Mouse (Mus musculus): ENCODE measurements around the gene Pan2. TPM values are rescaled to one million over a fixed set of nuclear protein-coding genes. Genes with fewer than 3 reads are reported as not detected.
A peak's percentile ranks its signal among the peaks of the same experiment; 100 is the strongest.

Pan2 gene
- 1 to 10 TPM; 6.5 to 6.9 TPM for total RNA-seq (2021)
- polyA plus RNA-seq (2012; rRNA removed), result 15.2 and 19.8 TPM in 2 replicates
- long read RNA-seq, full-length matches to known transcripts, result 4 of 8 reads
- long read RNA-seq, partial matches to known transcripts, result 3 of 8 reads
- long read RNA-seq, other reads (novel, unspliced or antisense), result 1 of 8 reads

GRCm38 (mm10) chr10:128303126-128304021 is at the start of gene Pan2:
Gene Pan2, plus strand, starts transcription at chr10:128303335.
- Histone ChIP-seq H3K4me3 (peak within 1 kb of the TSS; percentile 88), H3K27me3 (ENCODE audit: control insufficient read depth, insufficient read depth, low read length) (no peaks in the 10 kb centered on the region), H3K4me1 (ENCODE audit: control insufficient read depth, insufficient read depth, low read length) (peaks cover 6% of the 10 kb centered on the region), H3K79me2 (replicated peaks; ENCODE audit: control insufficient read depth, insufficient read depth, low read length) (no peaks in the 10 kb centered on the region), H3K9ac (ENCODE audit: low read depth, low read length) (peak within 1 kb of the TSS; percentile 75), H3K27ac (peak within 1 kb of the TSS; percentile 100), H3K36me3 (ENCODE audit: control insufficient read depth, insufficient read depth, low read length) (0 out of 2 replicates have a peak, but pooled peaks cover 2% of the 10 kb centered on the region)
- under 1% methylated on average over 37 of the region's 37 CpGs for WGBS
- TF ChIP-seq CTCF (IDR thresholded peaks at IDR 0.05) (no peak), EP300 (IDR thresholded peaks at IDR 0.05; ENCODE audit: insufficient read depth, low read depth, low read length) (peak; percentile 41; the same call in 1 of the 2 replicates), POLR2A (IDR thresholded peaks at IDR 0.05; ENCODE audit: insufficient read depth, low read depth, low read length) (peak; percentile 74)
- intact Hi-C loops (cut with DNase I), result loop anchor here (5.0 kb wide), 1 partner anchor 324 kb away; the partner anchor contains the start of gene Rps26
- DNase-seq, result peak; percentile 100

- 82% methylated on average over 4 of the region's 4 CpGs for WGBS
- Histone ChIP-seq H3K9ac (ENCODE audit: low read depth, low read length) (no peak within 1 kb of the TSS), H3K27ac (no peak within 1 kb of the TSS), H3K27me3 (ENCODE audit: control insufficient read depth, insufficient read depth, low read length) (no peaks in the 10 kb centered on the region), H3K4me1 (ENCODE audit: control insufficient read depth, insufficient read depth, low read length) (no peaks in the 10 kb centered on the region), H3K36me3 (ENCODE audit: control insufficient read depth, insufficient read depth, low read length) (no peaks in the 10 kb centered on the region), H3K4me3 (no peak within 1 kb of the TSS), H3K79me2 (replicated peaks; ENCODE audit: control insufficient read depth, insufficient read depth, low read length) (no peaks in the 10 kb centered on the region)
- TF ChIP-seq EP300 (IDR thresholded peaks at IDR 0.05; ENCODE audit: insufficient read depth, low read depth, low read length) (no peak), POLR2A (IDR thresholded peaks at IDR 0.05; ENCODE audit: insufficient read depth, low read depth, low read length) (no peak), CTCF (IDR thresholded peaks at IDR 0.05) (no peak)
- intact Hi-C loops (cut with DNase I), result no loop called here
- no peak for DNase-seq
These were observed 49.4 kb upstream of the Pan2 start, which contains the start of gene Apon for GRCm38 (mm10) chr10:128253677-128254255. Gene Apon, plus strand, starts transcription at chr10:128254096.

- Histone ChIP-seq H3K27ac (no peak overlapping the region), H3K4me3 (no peak overlapping the region), H3K27me3 (ENCODE audit: control insufficient read depth, insufficient read depth, low read length) (no peaks in the 10 kb centered on the region), H3K9ac (ENCODE audit: low read depth, low read length) (no peak overlapping the region), H3K4me1 (ENCODE audit: control insufficient read depth, insufficient read depth, low read length) (no peaks in the 10 kb centered on the region), H3K79me2 (replicated peaks; ENCODE audit: control insufficient read depth, insufficient read depth, low read length) (no peaks in the 10 kb centered on the region), H3K36me3 (ENCODE audit: control insufficient read depth, insufficient read depth, low read length) (no peaks in the 10 kb centered on the region)
- no peak for DNase-seq
- TF ChIP-seq POLR2A (IDR thresholded peaks at IDR 0.05; ENCODE audit: insufficient read depth, low read depth, low read length) (no peak), EP300 (IDR thresholded peaks at IDR 0.05; ENCODE audit: insufficient read depth, low read depth, low read length) (no peak), CTCF (IDR thresholded peaks at IDR 0.05) (no peak)
- intact Hi-C loops (cut with DNase I), result no loop called here
- 82% methylated on average over 8 of the region's 8 CpGs for WGBS
These were observed 47.2 kb upstream of the Pan2 start for GRCm38 (mm10) chr10:128255925-128256324.

DNA sequence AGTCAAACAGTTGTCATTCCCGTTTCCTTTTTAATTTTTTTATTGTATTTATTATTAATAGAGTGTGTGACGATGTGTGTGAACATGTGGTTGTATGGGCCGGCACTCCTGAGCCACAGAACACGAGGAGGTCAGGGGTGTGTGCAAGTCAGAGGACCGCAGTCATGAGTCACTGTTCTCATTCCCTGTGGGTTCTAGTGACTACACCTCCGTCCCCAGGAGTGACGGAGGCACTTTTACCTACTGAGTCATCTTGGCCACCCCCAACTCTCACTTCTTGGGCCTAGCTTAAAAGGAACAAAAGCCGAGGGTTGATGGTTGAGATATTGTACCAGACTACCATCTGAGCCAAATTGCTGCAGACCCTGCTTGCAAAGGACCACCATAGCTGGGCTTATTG is 46.8 kb upstream of the Pan2 start:
- H3K36me3 ChIP-seq (ENCODE audit: control insufficient read depth, insufficient read depth, low read length), result no peaks in the 10 kb centered on the region
- intact Hi-C loops (cut with DNase I), result no loop called here
- H3K4me3 ChIP-seq, result no peak overlapping the region
- DNase-seq, result no peak
- no peaks in the 10 kb centered on the region for H3K4me1 ChIP-seq (ENCODE audit: control insufficient read depth, insufficient read depth, low read length)
- no peak for TF ChIP-seq POLR2A (IDR thresholded peaks at IDR 0.05; ENCODE audit: insufficient read depth, low read depth, low read length)
- no peak for TF ChIP-seq EP300 (IDR thresholded peaks at IDR 0.05; ENCODE audit: insufficient read depth, low read depth, low read length)
- 88% methylated on average over 8 of the region's 8 CpGs for WGBS
- no peak overlapping the region for H3K9ac ChIP-seq (ENCODE audit: low read depth, low read length)
- no peaks in the 10 kb centered on the region for H3K27me3 ChIP-seq (ENCODE audit: control insufficient read depth, insufficient read depth, low read length)
- no peaks in the 10 kb centered on the region for H3K79me2 ChIP-seq (replicated peaks; ENCODE audit: control insufficient read depth, insufficient read depth, low read length)
- H3K27ac ChIP-seq, result no peak overlapping the region

DNA sequence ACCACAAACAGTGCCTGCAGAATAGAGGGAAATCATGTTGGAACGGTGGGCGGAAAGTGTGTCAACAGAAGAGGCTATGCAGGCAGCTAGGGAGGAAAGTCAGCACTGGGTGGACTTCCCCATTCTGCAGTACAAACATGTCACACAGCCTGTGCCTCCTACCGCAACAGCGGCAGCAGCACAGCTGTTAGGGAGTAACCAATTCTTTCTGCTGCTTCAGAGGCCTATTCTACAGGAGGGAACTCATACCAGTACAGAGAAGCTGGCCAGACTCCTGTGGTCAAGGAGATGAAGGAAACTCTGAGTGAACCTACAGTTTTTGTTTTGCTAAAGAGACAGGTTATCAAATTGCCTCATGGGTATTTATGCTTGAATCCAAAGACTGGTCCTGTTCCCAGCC is 44.2 kb upstream of the Pan2 start:
- intact Hi-C loops (cut with DNase I), result no loop called here
- no peak for TF ChIP-seq POLR2A (IDR thresholded peaks at IDR 0.05; ENCODE audit: insufficient read depth, low read depth, low read length)
- TF ChIP-seq CTCF (IDR thresholded peaks at IDR 0.05), result no peak
- TF ChIP-seq EP300 (IDR thresholded peaks at IDR 0.05; ENCODE audit: insufficient read depth, low read depth, low read length), result no peak
- Histone ChIP-seq H3K4me3 (no peak overlapping the region), H3K36me3 (ENCODE audit: control insufficient read depth, insufficient read depth, low read length) (no peaks in the 10 kb centered on the region), H3K27me3 (ENCODE audit: control insufficient read depth, insufficient read depth, low read length) (no peaks in the 10 kb centered on the region), H3K4me1 (ENCODE audit: control insufficient read depth, insufficient read depth, low read length) (no peaks in the 10 kb centered on the region), H3K27ac (no peak overlapping the region), H3K9ac (ENCODE audit: low read depth, low read length) (no peak overlapping the region), H3K79me2 (replicated peaks; ENCODE audit: control insufficient read depth, insufficient read depth, low read length) (no peaks in the 10 kb centered on the region)
- WGBS, result 56% methylated on average over 4 of the region's 4 CpGs
- peak in 1 of 2 experiments; percentile 45 for DNase-seq
